Mouse (Mus musculus) lung, postnatal 0 days (tissue): ENCODE results near the gene Stxbp6.

Experiments used
- CTCF ChIP-seq: IDR thresholded peaks from 2 replicates; pipeline ENCODE4 v1.5.1; 2016; ENCODE audit warnings: antibody characterized with exemption, mild to moderate bottlenecking
- EP300 ChIP-seq: IDR thresholded peaks from 2 replicates; pipeline ENCODE4 v1.6.1; 2016; ENCODE audit warnings: antibody characterized with exemption, mild to moderate bottlenecking, control low read depth

GRCm38 (mm10) chr12:44886826-44887225 is 187.7 kb downstream of the Stxbp6 start:
- TF ChIP-seq CTCF: no peak
- TF ChIP-seq EP300: no peak
